Mouse (Mus musculus) megakaryocyte, embryonic 14.5 days (primary cell): ENCODE measurements around the gene St7.

Experiments used
- FLI1 ChIP-seq: IDR thresholded peaks from 2 replicates; pipeline ENCODE4 v1.6.1; 2012; ENCODE audit warnings: low read length, inconsistent platforms, mixed read lengths
- GATA1 ChIP-seq: IDR thresholded peaks from 3 replicates; pipeline ENCODE4 v1.6.1; 2012; ENCODE audit warnings: mixed read lengths, low read length, inconsistent platforms, borderline replicate concordance

- no peak for TF ChIP-seq GATA1
- no peak for TF ChIP-seq FLI1
Observed at GRCm38 (mm10) chr6:17693726-17694549, 1.2 kb downstream of the St7 start.
